Mouse (Mus musculus) forebrain, embryonic 16.5 days (tissue): ENCODE data around the gene Myof. TPM values are rescaled to one million over a fixed set of nuclear protein-coding genes. Genes with fewer than 3 reads are reported as not detected.

Experiments
- ATAC-seq: fragments of 200-750 bp; cut with Nextera tagmentation; 2 replicates; pipeline ENCODE4 v1.8.0; 2017; ENCODE audit warnings: mild to moderate bottlenecking, moderate library complexity
- H3K27ac ChIP-seq: fragments of 300-500 bp; sonication (generic); 2 replicates; pipeline ENCODE4 v1.5.1; 2014; ENCODE audit warnings: low read length, control low read depth
- H3K27me3 ChIP-seq: fragments of 300-500 bp; sonication (generic); replicated peaks from 2 replicates; pipeline ENCODE4 v1.6.1; 2014; ENCODE audit warnings: low read length; ENCODE audit not compliant: control insufficient read depth, insufficient read depth
- H3K36me3 ChIP-seq: fragments of 300-500 bp; sonication (generic); 2 replicates; pipeline ENCODE4 v1.6.1; 2014; ENCODE audit not compliant: control insufficient read depth, insufficient read depth
- H3K4me1 ChIP-seq: fragments of 300-500 bp; sonication (generic); replicated peaks from 2 replicates; pipeline ENCODE4 v1.6.1; 2014; ENCODE audit warnings: low read length; ENCODE audit not compliant: control insufficient read depth, insufficient read depth
- H3K4me2 ChIP-seq: fragments of 300-500 bp; sonication (generic); 2 replicates; pipeline ENCODE4 v1.6.1; 2014; ENCODE audit warnings: mild to moderate bottlenecking, low read length, control low read depth
- H3K4me3 ChIP-seq: fragments of 300-500 bp; sonication (generic); replicated peaks from 2 replicates; pipeline ENCODE4 v1.5.1; 2014; ENCODE audit warnings: mild to moderate bottlenecking, low read length, control low read depth
- H3K9ac ChIP-seq: fragments of 300-500 bp; sonication (generic); replicated peaks from 2 replicates; pipeline ENCODE4 v1.6.1; 2014; ENCODE audit warnings: low read depth, low read length, control low read depth
- H3K9me3 ChIP-seq: fragments of 300-500 bp; sonication (generic); 2 replicates; pipeline ENCODE4 v1.6.1; 2016; ENCODE audit warnings: low read length; ENCODE audit not compliant: control insufficient read depth
- WGBS: fragments of 180-500 bp; shearing (Covaris S2); extraction: QIAGEN DNeasy Blood & Tissue Kit; methylation state at CpG from one replicate; pipeline ENCODE4 v1.1.7; 2014; 5-methylcytosine and 5-hydroxymethylcytosine counted together
- polyA plus RNA-seq: library from polyadenylated mRNA; unstranded; fragments of >200 nt; fragmentation: Nextera tagmentation; extraction: Ambion mirVana; gene quantifications from 2 replicates; pipeline ENCODE4 v1.2.1, GENCODE M21; 2015

Gene Myof
- polyA plus RNA-seq, 1 experiment from 2014 or later, result 1.5 TPM

- no peaks in the 10 kb centered on the region for H3K27me3 ChIP-seq
- H3K27ac ChIP-seq, result no peak overlapping the region
- ATAC-seq, result no peak
- WGBS, result 100% methylated on average over 1 of the region's 1 CpGs
- H3K9me3 ChIP-seq, result no peaks in the 10 kb centered on the region
- no peak overlapping the region for H3K4me2 ChIP-seq
- H3K4me3 ChIP-seq, result no peak overlapping the region
- H3K9ac ChIP-seq, result no peak overlapping the region
- H3K4me1 ChIP-seq, result no peaks in the 10 kb centered on the region
- H3K36me3 ChIP-seq, result no peaks in the 10 kb centered on the region
These were observed 183.1 kb downstream of the Myof start for GRCm38 (mm10) chr19:37860267-37860666.

- H3K4me3 ChIP-seq, result no peak overlapping the region
- H3K4me2 ChIP-seq, result no peak overlapping the region
- H3K27me3 ChIP-seq, result no peaks in the 10 kb centered on the region
- ATAC-seq, result no peak
- no peak overlapping the region for H3K27ac ChIP-seq
- no peaks in the 10 kb centered on the region for H3K4me1 ChIP-seq
- H3K36me3 ChIP-seq, result no peaks in the 10 kb centered on the region
- no peak overlapping the region for H3K9ac ChIP-seq
- WGBS, result 61% methylated on average over 7 of the region's 7 CpGs
- no peaks in the 10 kb centered on the region for H3K9me3 ChIP-seq
These were observed 184.8 kb downstream of the Myof start for GRCm38 (mm10) chr19:37858406-37859081.

GRCm38 (mm10) chr19:37852056-37852455, 191.3 kb downstream of the Myof start:
- H3K4me3 ChIP-seq, result no peak overlapping the region
- ATAC-seq, result no peak
- no peak overlapping the region for H3K4me2 ChIP-seq
- no peaks in the 10 kb centered on the region for H3K9me3 ChIP-seq
- H3K36me3 ChIP-seq, result no peaks in the 10 kb centered on the region
- no peak overlapping the region for H3K27ac ChIP-seq
- 76% methylated on average over 1 of the region's 1 CpGs for WGBS
- no peak overlapping the region for H3K9ac ChIP-seq
- H3K27me3 ChIP-seq, result no peaks in the 10 kb centered on the region
- H3K4me1 ChIP-seq, result no peaks in the 10 kb centered on the region

GRCm38 (mm10) chr19:37851590-37852038, 191.8 kb downstream of the Myof start:
- H3K4me2 ChIP-seq, result no peak overlapping the region
- H3K27ac ChIP-seq, result no peak overlapping the region
- no peak overlapping the region for H3K4me3 ChIP-seq
- no peaks in the 10 kb centered on the region for H3K9me3 ChIP-seq
- H3K9ac ChIP-seq, result no peak overlapping the region
- no peaks in the 10 kb centered on the region for H3K4me1 ChIP-seq
- WGBS, result 43% methylated on average over 9 of the region's 9 CpGs
- no peaks in the 10 kb centered on the region for H3K27me3 ChIP-seq
- ATAC-seq, result no peak
- no peaks in the 10 kb centered on the region for H3K36me3 ChIP-seq

Other genes with a start within 250 kb of the Myof start
- gene Cep55, start 11.4 kb upstream of the Myof start, polyA plus RNA-seq, result 12.2 and 17.8 TPM in 2 replicates
- gene Ffar4, start 53.5 kb upstream of the Myof start, polyA plus RNA-seq, result 0.17 TPM in 1 of 2 replicates, not detected in the other
- gene Rbp4, start 81.7 kb upstream of the Myof start, polyA plus RNA-seq, result 1.1 and 1.3 TPM in 2 replicates
- 0.16 and 0.19 TPM in 2 replicates for gene Pde6c, start 89.2 kb upstream of the Myof start, polyA plus RNA-seq
- gene Fra10ac1, start 180.6 kb upstream of the Myof start, polyA plus RNA-seq, result 54.7 and 56.8 TPM in 2 replicates
- gene Lgi1, start 221.0 kb upstream of the Myof start, polyA plus RNA-seq, result 15.5 and 19.1 TPM in 2 replicates